26 mouse cellular contexts compared by ENCODE assay signal in genomic region chr13:37459022-37459421, GRCm38 (mm10).
DNase-seq lines count a peak whose midpoint lies in the region; ATAC-seq and TF ChIP-seq lines count a peak whose summit lies in the region.
"Had no signal": no experiment of that assay in that cellular context is flagged by ENCODE, and none has a peak within 500 bp of the region (broad histone marks: within the 10 kb centered on the region; RNA-seq: fewer than 3 reads in every experiment).

No protein-coding gene starts in this region.

- H3K36me3 ChIP-seq in embryonic facial prominence, embryonic 15.5 days = no peaks in the 10 kb centered on the region
- H3K36me3 ChIP-seq in embryonic facial prominence, embryonic 10.5 days (replicated peaks) = no peaks in the 10 kb centered on the region
- H3K36me3 ChIP-seq in kidney, postnatal 0 days (ENCODE audit: insufficient read depth, low read length) = no peaks in the 10 kb centered on the region
- no peaks in the 10 kb centered on the region for H3K36me3 ChIP-seq in lung, embryonic 16.5 days (ENCODE audit: control insufficient read depth, insufficient read depth, low read length)
- H3K36me3 ChIP-seq: heart, embryonic 13.5 days; intestine, embryonic 15.5 days; limb, embryonic 13.5 days; midbrain, embryonic 10.5 days; midbrain, embryonic 15.5 days had no signal

- H3K9me3 ChIP-seq in embryonic facial prominence, embryonic 15.5 days (replicated peaks) = no peaks in the 10 kb centered on the region
- no peaks in the 10 kb centered on the region for H3K9me3 ChIP-seq in embryonic facial prominence, embryonic 10.5 days
- H3K9me3 ChIP-seq in kidney, postnatal 0 days (replicated peaks; ENCODE audit: low read length) = no peaks in the 10 kb centered on the region
- no peaks in the 10 kb centered on the region for H3K9me3 ChIP-seq in lung, embryonic 16.5 days (ENCODE audit: control insufficient read depth, low read length)
- H3K9me3 ChIP-seq: forebrain, embryonic 13.5 days; heart, embryonic 13.5 days; intestine, embryonic 15.5 days; limb, embryonic 13.5 days; midbrain, embryonic 10.5 days; midbrain, embryonic 15.5 days had no signal

- H3K4me2 ChIP-seq in embryonic facial prominence, embryonic 15.5 days (replicated peaks) = no peak overlapping the region
- no peak overlapping the region for H3K4me2 ChIP-seq in kidney, postnatal 0 days (ENCODE audit: low read length)
- H3K4me2 ChIP-seq in lung, embryonic 16.5 days (ENCODE audit: low read depth, low read length) = no peak overlapping the region
- H3K4me2 ChIP-seq: forebrain, embryonic 13.5 days; heart, embryonic 13.5 days; intestine, embryonic 15.5 days; limb, embryonic 13.5 days; midbrain, embryonic 15.5 days had no signal

- ATAC-seq in embryonic facial prominence, embryonic 15.5 days (ENCODE audit: insufficient number of reproducible peaks, low FRiP score, low TSS enrichment, low read depth) = no peak
- no peak for ATAC-seq in kidney, postnatal 0 days (replicated peaks; ENCODE audit: low FRiP score, low read depth)
- no peak for ATAC-seq in lung, embryonic 16.5 days (ENCODE audit: low read depth)
- ATAC-seq: forebrain, embryonic 13.5 days; hindbrain, postnatal 0 days; intestine, embryonic 15.5 days; midbrain, embryonic 15.5 days; Patski had no signal

- H3K4me1 ChIP-seq in embryonic facial prominence, embryonic 15.5 days = peaks cover 41% of the 10 kb centered on the region
- peaks cover 12% of the 10 kb centered on the region for H3K4me1 ChIP-seq in embryonic facial prominence, embryonic 10.5 days
- peaks cover 31% of the 10 kb centered on the region for H3K4me1 ChIP-seq in kidney, postnatal 0 days (replicated peaks; ENCODE audit: insufficient read depth, low read length)
- H3K4me1 ChIP-seq in lung, embryonic 16.5 days (replicated peaks; ENCODE audit: control insufficient read depth, insufficient read depth, low read length) = peaks cover 66% of the 10 kb centered on the region

- no peak for DNase-seq in embryonic facial prominence, embryonic 10.5 days (ENCODE audit: low spot score)
- no peak for DNase-seq in kidney, postnatal 0 days (ENCODE audit: low spot score)
- DNase-seq in kidney, adult 18-20 months = no peak
- no peak for DNase-seq in lung, postnatal 14 days
- no peak for DNase-seq in frontal cortex, postnatal 25 days (ENCODE audit: low spot score in 2 of 2)
- DNase-seq: adrenal gland, postnatal 36 days; cerebellum, adult 2 months; cerebellum, postnatal 14 days; gastrocnemius, postnatal 36 days; heart, adult 18-20 months; kidney, postnatal 25 days; lung, postnatal 10 days; right cerebral cortex, postnatal 25 days; spleen, adult 18-20 months; thymus, postnatal 14 days had no signal

- 61% methylated on average over 10 of the region's 10 CpGs for WGBS in embryonic facial prominence, embryonic 15.5 days
- 84% methylated on average over 10 of the region's 10 CpGs for WGBS in embryonic facial prominence, embryonic 10.5 days
- WGBS in kidney, postnatal 0 days = 83% methylated on average over 10 of the region's 10 CpGs
- 78% methylated on average over 10 of the region's 10 CpGs for WGBS in lung, embryonic 16.5 days

- no peaks in the 10 kb centered on the region for H3K27me3 ChIP-seq in embryonic facial prominence, embryonic 15.5 days
- H3K27me3 ChIP-seq in embryonic facial prominence, embryonic 10.5 days (replicated peaks; ENCODE audit: low read depth, poor library complexity, severe bottlenecking) = no peaks in the 10 kb centered on the region
- no peaks in the 10 kb centered on the region for H3K27me3 ChIP-seq in kidney, postnatal 0 days (ENCODE audit: insufficient read depth, low read length)
- no peaks in the 10 kb centered on the region for H3K27me3 ChIP-seq in lung, embryonic 16.5 days (ENCODE audit: control insufficient read depth, insufficient read depth, low read depth, low read length)
- H3K27me3 ChIP-seq: forebrain, embryonic 13.5 days; heart, embryonic 13.5 days; intestine, embryonic 15.5 days; limb, embryonic 13.5 days; midbrain, embryonic 15.5 days; Patski had no signal

- peak overlapping the region; percentile 39; the same call in 1 of the 2 replicates for H3K27ac ChIP-seq in embryonic facial prominence, embryonic 15.5 days (replicated peaks)
- no peak overlapping the region for H3K27ac ChIP-seq in embryonic facial prominence, embryonic 10.5 days (replicated peaks)
- peak overlapping the region; percentile 70; the same call in 1 of the 2 replicates for H3K27ac ChIP-seq in kidney, postnatal 0 days
- H3K27ac ChIP-seq in lung, embryonic 16.5 days (ENCODE audit: low read length) = peak overlapping the region; percentile 87
- H3K27ac ChIP-seq: forebrain, embryonic 13.5 days; intestine, embryonic 15.5 days; limb, embryonic 13.5 days; liver, embryonic 14.5 days; midbrain, embryonic 10.5 days; midbrain, embryonic 15.5 days had no signal

- no peak overlapping the region for H3K4me3 ChIP-seq in embryonic facial prominence, embryonic 15.5 days (replicated peaks)
- no peak overlapping the region for H3K4me3 ChIP-seq in embryonic facial prominence, embryonic 10.5 days
- H3K4me3 ChIP-seq in kidney, postnatal 0 days (replicated peaks; ENCODE audit: low read depth, low read length) = no peak overlapping the region
- H3K4me3 ChIP-seq in lung, embryonic 16.5 days (ENCODE audit: low read length) = no peak overlapping the region
- H3K4me3 ChIP-seq: forebrain, embryonic 13.5 days; heart, embryonic 13.5 days; intestine, embryonic 15.5 days; limb, embryonic 13.5 days; midbrain, embryonic 10.5 days; midbrain, embryonic 15.5 days had no signal

- no peak overlapping the region for H3K9ac ChIP-seq in embryonic facial prominence, embryonic 15.5 days
- H3K9ac ChIP-seq in kidney, postnatal 0 days (ENCODE audit: low read depth, low read length) = no peak overlapping the region
- H3K9ac ChIP-seq in lung, embryonic 16.5 days (ENCODE audit: low read length) = no peak overlapping the region
- H3K9ac ChIP-seq: forebrain, embryonic 13.5 days; heart, embryonic 13.5 days; intestine, embryonic 15.5 days; limb, embryonic 13.5 days; liver, embryonic 14.5 days; midbrain, embryonic 15.5 days had no signal

- no peak for TF ChIP-seq CTCF in kidney, postnatal 0 days (IDR thresholded peaks at IDR 0.05; ENCODE audit: low read depth)
